Mouse (Mus musculus): ENCODE results near the gene Lemd2. TPM values are rescaled to one million over a fixed set of nuclear protein-coding genes. Genes with fewer than 3 reads are reported as not detected.
A peak's percentile ranks its signal among the peaks of the same experiment; 100 is the strongest.

Lemd2 gene
- total and polyA plus RNA-seq, 3 experiments, result 46.8 to 59.7 TPM; not detected in 1

GRCm38 (mm10) chr17:27179681-27180280 lies 24.5 kb downstream of the Lemd2 start:
- Histone ChIP-seq H3K36me3 (ENCODE audit: control insufficient read depth in 1 of 2, insufficient read depth in 2 of 2, low read length in 2 of 2) (no peaks in the 10 kb centered on the region), H3K9me3 (replicated peaks; ENCODE audit: insufficient read depth, low read length) (no peaks in the 10 kb centered on the region), H3K27ac (ENCODE audit: control insufficient read depth, low read depth, low read length) (no peak overlapping the region), H3K79me2 (ENCODE audit: control insufficient read depth, insufficient read depth, low read length, poor library complexity) (no peaks in the 10 kb centered on the region), H3K4me3 (ENCODE audit: control insufficient read depth in 1 of 2, insufficient read depth in 1 of 2, low read depth in 2 of 2, low read length in 2 of 2) (no peak overlapping the region), H3K4me1 (ENCODE audit: control insufficient read depth in 1 of 2, insufficient read depth in 2 of 2, low read length in 2 of 2) (peaks cover 0 to 3% of the 10 kb centered on the region in 2 experiments; a peak in 1 of 4 replicates), H3K9ac (ENCODE audit: control insufficient read depth, low read depth, low read length, poor library complexity, severe bottlenecking) (no peak overlapping the region), H3K27me3 (ENCODE audit: control insufficient read depth in 1 of 2, insufficient read depth in 2 of 2, low read length in 2 of 2) (no peaks in the 10 kb centered on the region)
- DNase-seq (ENCODE audit: low read depth, low spot score), result no peak
- no peak for TF ChIP-seq TBP (IDR thresholded peaks at IDR 0.05; ENCODE audit: low read depth, low read length)
- no peak for TF ChIP-seq CHD2 (IDR thresholded peaks at IDR 0.05; ENCODE audit: low read length)
- no peak for TF ChIP-seq BHLHE40 (IDR thresholded peaks at IDR 0.05; ENCODE audit: borderline replicate concordance, low read depth, low read length)
- no peak for TF ChIP-seq USF2 (IDR thresholded peaks at IDR 0.05; ENCODE audit: borderline replicate concordance in 1 of 2, insufficient read depth in 1 of 2, low read depth in 1 of 2, low read length in 2 of 2)

- Histone ChIP-seq H3K27ac (ENCODE audit: control insufficient read depth, low read depth, low read length) (peak overlapping the region; percentile 56), H3K9ac (ENCODE audit: control insufficient read depth, low read depth, low read length, poor library complexity, severe bottlenecking) (no peak overlapping the region)
- DNase-seq (ENCODE audit: low read depth, low spot score), result peak; percentile 58
These were observed 25.7 kb downstream of the Lemd2 start for GRCm38 (mm10) chr17:27178427-27179177.

GRCm38 (mm10) chr17:27178019-27178418 lies 26.2 kb downstream of the Lemd2 start:
- DNase-seq (ENCODE audit: low read depth, low spot score), result peak; percentile 50
- peaks cover 0 to 3% of the 10 kb centered on the region in 2 experiments; a peak in 1 of 4 replicates for H3K4me1 ChIP-seq (ENCODE audit: control insufficient read depth in 1 of 2, insufficient read depth in 2 of 2, low read length in 2 of 2)

More at GRCm38 (mm10) chr17:27178427-27179177, 25.7 kb downstream of the Lemd2 start:
- TF ChIP-seq E2F4 (IDR thresholded peaks at IDR 0.05; ENCODE audit: borderline replicate concordance, low read depth, low read length) (peak; percentile 70; the same call in 1 of the 2 replicates), GATA1 (IDR thresholded peaks at IDR 0.05; ENCODE audit: low read depth, low read length) (0 out of 2 replicates have a peak, but pooled peaks have one; percentile 6), RCOR1 (IDR thresholded peaks at IDR 0.05; ENCODE audit: low read depth, low read length) (no peak), TAL1 (IDR thresholded peaks at IDR 0.05; ENCODE audit: low read length) (peak; percentile 53), UBTF (IDR thresholded peaks at IDR 0.05; ENCODE audit: borderline replicate concordance, insufficient read depth, low read depth, low read length) (no peak), ZNF384 (IDR thresholded peaks at IDR 0.05; ENCODE audit: low read depth, low read length) (no peak)
- Histone ChIP-seq H3K27me3 (ENCODE audit: control insufficient read depth in 1 of 2, insufficient read depth in 2 of 2, low read length in 2 of 2) (no peaks in the 10 kb centered on the region), H3K4me1 (ENCODE audit: control insufficient read depth in 1 of 2, insufficient read depth in 2 of 2, low read length in 2 of 2) (peaks cover 0 to 3% of the 10 kb centered on the region in 2 experiments; a peak in 1 of 4 replicates), H3K36me3 (ENCODE audit: control insufficient read depth in 1 of 2, insufficient read depth in 2 of 2, low read length in 2 of 2) (no peaks in the 10 kb centered on the region), H3K9me3 (replicated peaks; ENCODE audit: insufficient read depth, low read length) (no peaks in the 10 kb centered on the region), H3K79me2 (ENCODE audit: control insufficient read depth, insufficient read depth, low read length, poor library complexity) (no peaks in the 10 kb centered on the region), H3K4me3 (ENCODE audit: control insufficient read depth in 1 of 2, insufficient read depth in 1 of 2, low read depth in 2 of 2, low read length in 2 of 2) (0 out of 4 replicates have a peak overlapping the region, but pooled peaks of 1 of the 2 experiments have one; percentile 20)

More at GRCm38 (mm10) chr17:27178019-27178418, 26.2 kb downstream of the Lemd2 start:
- Histone ChIP-seq H3K4me3 (ENCODE audit: control insufficient read depth in 1 of 2, insufficient read depth in 1 of 2, low read depth in 2 of 2, low read length in 2 of 2) (0 out of 4 replicates have a peak overlapping the region, but pooled peaks of 1 of the 2 experiments have one; percentile 20), H3K27ac (ENCODE audit: control insufficient read depth, low read depth, low read length) (peak overlapping the region; percentile 56), H3K9me3 (replicated peaks; ENCODE audit: insufficient read depth, low read length) (no peaks in the 10 kb centered on the region), H3K9ac (ENCODE audit: control insufficient read depth, low read depth, low read length, poor library complexity, severe bottlenecking) (no peak overlapping the region), H3K27me3 (ENCODE audit: control insufficient read depth in 1 of 2, insufficient read depth in 2 of 2, low read length in 2 of 2) (no peaks in the 10 kb centered on the region), H3K79me2 (ENCODE audit: control insufficient read depth, insufficient read depth, low read length, poor library complexity) (no peaks in the 10 kb centered on the region), H3K36me3 (ENCODE audit: control insufficient read depth in 1 of 2, insufficient read depth in 2 of 2, low read length in 2 of 2) (no peaks in the 10 kb centered on the region)
- TF ChIP-seq MYC (IDR thresholded peaks at IDR 0.05; ENCODE audit: low read depth, low read length) (no peak), MYB (IDR thresholded peaks at IDR 0.05; ENCODE audit: low read depth, low read length) (no peak), USF2 (IDR thresholded peaks at IDR 0.05; ENCODE audit: borderline replicate concordance in 1 of 2, insufficient read depth in 1 of 2, low read depth in 1 of 2, low read length in 2 of 2) (no peak), MAX (IDR thresholded peaks at IDR 0.05; ENCODE audit: low read length) (no peak), MEF2A (IDR thresholded peaks at IDR 0.05; ENCODE audit: extremely low read depth, insufficient replicate concordance, low read depth, low read length, poor library complexity, severe bottlenecking) (no peak), ELF1 (IDR thresholded peaks at IDR 0.05; ENCODE audit: low read depth, low read length) (no peak; the same call in 1 of the 2 replicates), E2F4 (IDR thresholded peaks at IDR 0.05; ENCODE audit: borderline replicate concordance, low read depth, low read length) (no peak), ZKSCAN1 (IDR thresholded peaks at IDR 0.05; ENCODE audit: low read depth, low read length) (no peak), SIN3A (IDR thresholded peaks at IDR 0.05; ENCODE audit: low read length) (no peak), HCFC1 (IDR thresholded peaks at IDR 0.05; ENCODE audit: low read depth, low read length) (no peak)
